Mouse (Mus musculus) liver, embryonic 11.5 days (tissue): ENCODE measurements around the gene Htt. TPM values are rescaled to one million over a fixed set of nuclear protein-coding genes. Genes with fewer than 3 reads are reported as not detected.

Experiments
- ATAC-seq: fragments of 200-750 bp; cut with Nextera tagmentation; replicated peaks from 2 replicates; pipeline ENCODE4 v1.8.0; 2017; ENCODE audit warnings: moderate number of reproducible peaks, mild to moderate bottlenecking, moderate TSS enrichment, moderate library complexity; ENCODE audit not compliant: low FRiP score
- DNase-seq: peaks from one replicate; pipeline ENCODE4 v3.0.0-alpha.2; 2017; ENCODE audit warnings: low spot score
- H3K27ac ChIP-seq: fragments of 300-500 bp; sonication (generic); 2 replicates; pipeline ENCODE4 v1.5.1; 2014; ENCODE audit warnings: mild to moderate bottlenecking, low read depth, low read length, control low read depth
- H3K27me3 ChIP-seq: fragments of 300-500 bp; sonication (generic); replicated peaks from 2 replicates; pipeline ENCODE4 v1.6.1; 2014; ENCODE audit warnings: low read length, mixed read lengths; ENCODE audit not compliant: control insufficient read depth, insufficient read depth
- H3K36me3 ChIP-seq: fragments of 300-500 bp; sonication (generic); 2 replicates; pipeline ENCODE4 v1.6.1; 2014; ENCODE audit warnings: mild to moderate bottlenecking, low read length, moderate library complexity, mixed read lengths; ENCODE audit not compliant: control insufficient read depth, insufficient read depth
- H3K4me1 ChIP-seq: fragments of 300-500 bp; sonication (generic); replicated peaks from 2 replicates; pipeline ENCODE4 v1.6.1; 2014; ENCODE audit warnings: low read length, mixed read lengths; ENCODE audit not compliant: control insufficient read depth, insufficient read depth
- H3K4me2 ChIP-seq: fragments of 300-500 bp; sonication (generic); 2 replicates; pipeline ENCODE4 v1.6.1; 2014; ENCODE audit warnings: mild to moderate bottlenecking, control low read depth, moderate library complexity
- H3K4me3 ChIP-seq: fragments of 300-500 bp; sonication (generic); 2 replicates; pipeline ENCODE4 v1.5.1; 2014; ENCODE audit warnings: low read depth, low read length, control low read depth
- H3K9ac ChIP-seq: fragments of 300-500 bp; sonication (generic); 2 replicates; pipeline ENCODE4 v1.6.1; 2014; ENCODE audit warnings: low read depth, low read length, control low read depth
- H3K9me3 ChIP-seq: fragments of 300-500 bp; sonication (generic); 2 replicates; pipeline ENCODE4 v1.6.1; 2016; ENCODE audit warnings: low read length, inconsistent platforms, mixed read lengths; ENCODE audit not compliant: control insufficient read depth
- WGBS: fragments of 180-500 bp; shearing (Covaris S2); extraction: QIAGEN DNeasy Blood & Tissue Kit; methylation state at CpG from one replicate; pipeline ENCODE4 v1.1.7; 2014; 5-methylcytosine and 5-hydroxymethylcytosine counted together
- polyA plus RNA-seq: library from polyadenylated mRNA; unstranded; fragments of >200 nt; fragmentation: Nextera tagmentation; extraction: Ambion mirVana; gene quantifications from 2 replicates; pipeline ENCODE4 v1.2.1, GENCODE M21; 2014

Gene Htt
- polyA plus RNA-seq, 1 experiment from 2014 or later = 18.9 TPM

DNA sequence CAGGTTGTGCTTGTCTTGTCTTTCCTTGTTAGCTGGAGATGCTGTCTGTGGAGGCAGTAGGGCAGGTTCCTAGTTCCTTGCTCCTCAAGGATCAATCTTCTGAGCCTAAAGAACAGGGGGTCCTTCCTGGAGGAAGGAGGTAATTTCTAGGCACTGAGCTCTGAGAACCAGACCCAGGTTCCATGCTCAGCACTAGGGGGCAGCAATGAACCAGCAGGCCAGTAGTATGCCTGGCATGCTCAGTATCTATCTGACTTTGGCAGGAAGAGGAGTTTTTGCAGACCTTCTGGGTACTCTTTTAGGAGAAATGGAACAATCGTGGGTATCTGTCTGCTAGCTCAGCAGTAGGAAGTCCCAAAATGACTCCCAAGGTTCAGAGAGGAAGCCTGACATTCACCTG is 154.3 kb downstream of the Htt start:
- H3K4me2 ChIP-seq = no peak overlapping the region
- 4% methylated on average over 1 of the region's 1 CpGs for WGBS
- H3K4me3 ChIP-seq = no peak overlapping the region
- H3K27ac ChIP-seq = no peak overlapping the region
- ATAC-seq (peak; percentile 50; the same call in 1 of the 2 replicates), DNase-seq (peak; percentile 61)
- peaks cover 18% of the 10 kb centered on the region for H3K4me1 ChIP-seq
- no peaks in the 10 kb centered on the region for H3K9me3 ChIP-seq
- no peak overlapping the region for H3K9ac ChIP-seq
- H3K27me3 ChIP-seq = no peaks in the 10 kb centered on the region
- H3K36me3 ChIP-seq = no peaks in the 10 kb centered on the region

GRCm38 (mm10) chr5:34917234-34917655 is 155.7 kb downstream of the Htt start:
- H3K27me3 ChIP-seq = no peaks in the 10 kb centered on the region
- H3K36me3 ChIP-seq = peaks cover 2% of the 10 kb centered on the region; the same call in 1 of the 2 replicates
- H3K4me3 ChIP-seq = no peak overlapping the region
- no peak for ATAC-seq
- WGBS = 82% methylated on average over 10 of the region's 10 CpGs
- DNase-seq = no peak
- H3K27ac ChIP-seq = no peak overlapping the region
- no peaks in the 10 kb centered on the region for H3K9me3 ChIP-seq
- H3K9ac ChIP-seq = no peak overlapping the region
- no peak overlapping the region for H3K4me2 ChIP-seq
- peaks cover 18% of the 10 kb centered on the region for H3K4me1 ChIP-seq

GRCm38 (mm10) chr5:34918785-34919184 is 157.2 kb downstream of the Htt start:
- Histone ChIP-seq H3K9ac (0 out of 2 replicates have a peak overlapping the region, but pooled peaks have one; percentile 15), H3K27ac (peak overlapping the region; percentile 57), H3K4me3 (no peak overlapping the region), H3K9me3 (no peaks in the 10 kb centered on the region), H3K36me3 (peaks cover 2% of the 10 kb centered on the region; the same call in 1 of the 2 replicates), H3K4me1 (peaks cover 23% of the 10 kb centered on the region), H3K4me2 (peak overlapping the region; percentile 16; the same call in 1 of the 2 replicates), H3K27me3 (no peaks in the 10 kb centered on the region)
- ATAC-seq (peak; percentile 86), DNase-seq (no peak)
- 34% methylated on average over 3 of the region's 3 CpGs for WGBS

GRCm38 (mm10) chr5:34922531-34922930 is 161.0 kb downstream of the Htt start:
- H3K4me1 ChIP-seq = peaks cover 30% of the 10 kb centered on the region

GRCm38 (mm10) chr5:34923920-34924319 is 162.4 kb downstream of the Htt start:
- H3K9me3 ChIP-seq = no peaks in the 10 kb centered on the region
- no peak overlapping the region for H3K4me3 ChIP-seq
- DNase-seq = no peak
- ATAC-seq = peak; percentile 88
- H3K9ac ChIP-seq = 0 out of 2 replicates have a peak overlapping the region, but pooled peaks have one; percentile 1
- peaks cover 4% of the 10 kb centered on the region; the same call in 1 of the 2 replicates for H3K36me3 ChIP-seq
- peak overlapping the region; percentile 50 for H3K27ac ChIP-seq
- WGBS = 49% methylated on average over 4 of the region's 4 CpGs
- peaks cover 18% of the 10 kb centered on the region for H3K4me1 ChIP-seq
- no peaks in the 10 kb centered on the region for H3K27me3 ChIP-seq
- H3K4me2 ChIP-seq = no peak overlapping the region

More at GRCm38 (mm10) chr5:34922531-34922930, 161.0 kb downstream of the Htt start:
- no peaks in the 10 kb centered on the region for H3K9me3 ChIP-seq
- H3K9ac ChIP-seq = no peak overlapping the region
- no peaks in the 10 kb centered on the region for H3K27me3 ChIP-seq
- H3K36me3 ChIP-seq = peaks cover 4% of the 10 kb centered on the region; the same call in 1 of the 2 replicates
- H3K27ac ChIP-seq = no peak overlapping the region
- no peak overlapping the region for H3K4me2 ChIP-seq
- WGBS = 68% methylated on average over 6 of the region's 6 CpGs
- DNase-seq (no peak), ATAC-seq (no peak)
- H3K4me3 ChIP-seq = no peak overlapping the region

- 83% methylated on average over 7 of the region's 7 CpGs for WGBS
- H3K27me3 ChIP-seq = no peaks in the 10 kb centered on the region
- H3K27ac ChIP-seq = peak overlapping the region; percentile 50
- peaks cover 16% of the 10 kb centered on the region for H3K4me1 ChIP-seq
- H3K4me3 ChIP-seq = no peak overlapping the region
- ATAC-seq (peak; percentile 35; the same call in 1 of the 2 replicates), DNase-seq (no peak)
- no peak overlapping the region for H3K4me2 ChIP-seq
- H3K36me3 ChIP-seq = peaks cover 4% of the 10 kb centered on the region; the same call in 1 of the 2 replicates
- no peak overlapping the region for H3K9ac ChIP-seq
- H3K9me3 ChIP-seq = no peaks in the 10 kb centered on the region
Measured at GRCm38 (mm10) chr5:34924519-34924918, 163.0 kb downstream of the Htt start.

DNA sequence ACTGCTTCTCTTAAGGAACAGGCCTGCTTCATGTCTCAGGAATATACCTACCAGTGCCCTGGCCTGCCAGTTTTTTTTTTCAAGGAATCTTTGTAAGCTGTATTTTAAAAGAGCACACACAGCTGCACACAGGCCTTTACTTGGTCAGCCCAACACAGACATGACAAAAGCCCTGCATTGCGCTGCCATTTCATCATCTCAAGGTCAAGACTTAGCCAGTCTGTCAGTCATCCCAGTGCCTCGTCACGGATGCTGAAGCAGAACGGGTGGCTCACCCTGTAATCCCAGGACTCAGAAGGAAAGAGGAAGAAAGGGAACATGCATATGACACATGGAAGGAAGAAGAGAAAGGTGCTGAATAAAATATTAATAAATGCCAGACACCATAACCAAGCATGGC is 166.1 kb downstream of the Htt start:
- H3K36me3 ChIP-seq = peaks cover 2% of the 10 kb centered on the region; the same call in 1 of the 2 replicates
- no peak for ATAC-seq
- H3K27ac ChIP-seq = no peak overlapping the region
- no peaks in the 10 kb centered on the region for H3K27me3 ChIP-seq
- H3K9me3 ChIP-seq = no peaks in the 10 kb centered on the region
- H3K4me2 ChIP-seq = no peak overlapping the region
- no peak for DNase-seq
- H3K9ac ChIP-seq = no peak overlapping the region
- WGBS = 90% methylated on average over 4 of the region's 4 CpGs
- H3K4me3 ChIP-seq = no peak overlapping the region
- H3K4me1 ChIP-seq = peaks cover 33% of the 10 kb centered on the region

DNA sequence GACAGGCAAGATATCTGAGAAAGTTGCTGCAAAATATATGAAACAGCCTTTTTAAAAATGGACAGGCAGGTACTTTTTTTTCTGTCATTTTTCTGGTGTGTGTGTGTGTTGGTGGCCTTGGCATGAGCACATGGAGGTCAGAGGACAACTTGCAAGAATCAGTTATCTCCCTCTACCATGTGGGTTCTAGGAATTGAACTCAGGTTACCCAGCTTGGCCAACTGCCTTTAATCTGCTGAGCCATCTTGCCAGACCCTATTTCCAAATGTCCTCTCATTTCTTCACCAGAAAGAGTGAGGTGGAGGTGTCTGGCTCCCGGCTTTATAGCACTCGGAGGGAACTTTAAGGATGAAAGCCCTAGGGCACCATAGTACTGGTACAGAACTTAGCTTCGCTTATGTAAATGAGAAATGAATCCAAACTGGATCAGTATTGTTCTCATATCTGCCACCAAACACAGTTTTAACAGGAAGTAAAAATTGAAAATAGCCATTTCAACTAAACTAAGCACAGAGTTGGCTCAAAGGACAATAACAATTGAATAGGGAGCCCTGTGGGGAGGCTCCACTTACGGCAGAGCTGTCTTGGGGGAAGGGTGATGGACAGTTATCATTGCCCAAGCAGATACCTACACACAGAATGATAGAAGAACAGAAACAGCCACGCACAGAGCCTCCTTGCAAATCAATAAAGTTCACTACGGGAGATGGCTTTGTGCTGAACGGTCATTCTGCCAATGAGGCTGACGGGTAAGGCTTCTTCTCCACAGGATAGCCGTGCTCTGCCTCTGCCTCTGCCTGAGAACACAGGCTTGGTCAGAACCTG is 168.8 kb downstream of the Htt start:
- 0 out of 2 replicates have a peak overlapping the region, but pooled peaks have one; percentile 23 for H3K9ac ChIP-seq
- WGBS = 56% methylated on average over 9 of the region's 9 CpGs

More for the DNA sequence above, 168.8 kb downstream of the Htt start:
- H3K27me3 ChIP-seq = no peaks in the 10 kb centered on the region
- H3K27ac ChIP-seq = peak overlapping the region; percentile 66
- no peaks in the 10 kb centered on the region for H3K9me3 ChIP-seq
- H3K4me1 ChIP-seq = peaks cover 21% of the 10 kb centered on the region
- ATAC-seq = peak; percentile 89
- peak overlapping the region; percentile 25 for H3K4me2 ChIP-seq
- no peak for DNase-seq
- peaks cover 2% of the 10 kb centered on the region; the same call in 1 of the 2 replicates for H3K36me3 ChIP-seq
- H3K4me3 ChIP-seq = no peak overlapping the region
